Mouse (Mus musculus) left cerebral cortex, adult 18-20 months (tissue): ENCODE results near the gene Gm21773. TPM values are rescaled to one million over a fixed set of nuclear protein-coding genes. Genes with fewer than 3 reads are reported as not detected.
"Not testable (repeated sequence)": the region's sequence is repeated elsewhere in the genome, so short reads cannot be mapped to it uniquely, and the experiment has no call there.

Source experiments
- DNase-seq, 2 experiments: peaks; one replicate each; pipeline ENCODE4 v3.0.0; 2021 to 2022; ENCODE audit warnings: low spot score in 2 of 2, mixed read lengths in 1 of 2
- long read RNA-seq, 2 experiments: library from polyadenylated mRNA; stranded (forward); transcript quantifications; one replicate each; pipeline ENCODE4 v2.0.0; 2021
- total RNA-seq, 2 experiments: library from RNA; stranded (reverse); gene quantifications; 2 replicates each; pipeline ENCODE4 v1.2.3; 2021

Gm21773 gene
- total RNA-seq = not detected
- long read RNA-seq, experiment 1 = 0 reads
- long read RNA-seq, experiment 2 = 0 reads

DNA sequence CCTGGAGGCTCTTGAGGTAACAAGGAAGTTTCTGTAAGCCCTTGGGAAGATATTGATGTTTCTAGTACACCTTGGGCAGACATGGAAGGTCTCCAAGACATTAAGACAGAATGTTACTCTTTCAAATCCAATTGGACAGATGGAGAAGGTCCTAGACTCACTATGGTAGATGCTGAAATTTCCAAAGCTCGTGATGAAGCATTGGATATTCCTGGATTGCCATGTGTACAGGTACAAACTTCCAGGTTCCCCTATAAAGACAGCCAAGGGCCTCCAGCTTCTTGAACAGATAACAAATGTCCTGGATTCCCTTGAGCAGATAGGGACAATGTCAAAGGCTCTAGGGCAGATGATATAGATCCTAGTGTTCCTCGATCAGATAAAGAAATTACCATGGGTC lies at the start of gene Gm21773:
TSS of gene Gm21773 (minus strand) at position 101 of the 400 bp plus-strand sequence.
- DNase-seq = not testable (repeated sequence)
